Mouse (Mus musculus): ENCODE data around the gene Polr2a. TPM values are rescaled to one million over a fixed set of nuclear protein-coding genes. Genes with fewer than 3 reads are reported as not detected.
A peak's percentile ranks its signal among the peaks of the same experiment; 100 is the strongest.

Polr2a gene
- polyA plus RNA-seq, 1 experiment from 2014 or later: 20.1 TPM

DNA sequence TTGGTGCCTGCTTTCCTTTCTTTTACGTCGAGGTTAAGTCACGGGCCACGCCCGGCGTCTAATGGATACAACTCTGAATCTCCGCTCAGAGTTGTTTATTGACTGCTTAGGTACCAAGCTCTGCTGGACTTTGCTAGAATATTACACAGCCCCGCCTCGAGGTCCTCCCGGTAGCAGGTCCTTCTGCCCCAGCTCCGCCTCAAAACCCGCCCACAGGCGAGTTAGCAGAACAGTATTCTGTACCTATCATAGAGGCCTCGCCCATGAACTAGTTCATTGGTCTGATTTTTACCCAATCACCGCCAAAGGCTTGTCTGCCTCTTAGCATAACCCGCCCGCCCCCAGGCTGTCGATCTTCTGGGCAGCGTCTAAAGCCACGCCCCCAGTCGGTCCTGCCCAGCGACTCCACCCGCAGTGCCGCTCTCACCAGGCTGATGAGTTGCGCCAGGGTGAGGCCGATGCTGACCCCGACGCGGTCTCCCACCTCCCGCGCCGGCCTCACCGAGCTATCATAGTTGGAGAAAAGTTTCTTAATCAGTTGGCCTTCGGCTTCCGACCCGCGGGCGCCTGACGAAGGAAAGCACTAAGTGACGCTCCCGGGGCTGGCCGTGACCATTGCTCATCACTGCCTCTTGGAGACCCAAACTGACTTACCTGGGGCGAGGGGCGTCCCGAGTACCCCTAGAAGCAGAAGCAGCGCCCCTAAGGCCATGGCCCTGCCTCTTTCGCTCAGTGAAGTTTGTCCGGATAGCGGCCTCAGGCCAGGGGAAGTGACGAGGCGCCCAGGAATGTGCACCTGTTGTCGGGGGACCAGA is 36.9 kb upstream of the Polr2a start, which contains the start of gene Chrnb1:
Gene Chrnb1 (minus strand): TSS at position 776 of the 815 bp plus-strand sequence.
- ATAC-seq (ENCODE audit: insufficient number of reproducible peaks, insufficient read depth, low FRiP score, low read depth): peak; percentile 95
- H3K4me3 ChIP-seq (ENCODE audit: control insufficient read depth in 1 of 2, insufficient read depth in 1 of 2, low read depth in 1 of 2, low read length in 2 of 2): peak within 1 kb of the TSS; percentile 59 to 61
- peaks cover 12 to 22% of the 10 kb centered on the region in 2 experiments; a peak in 3 of 4 replicates for H3K4me1 ChIP-seq (ENCODE audit: control insufficient read depth in 2 of 2, insufficient read depth in 2 of 2, low read length in 2 of 2)
- H3K36me3 ChIP-seq (ENCODE audit: control insufficient read depth, insufficient read depth, low read length): no peaks in the 10 kb centered on the region
- peak within 1 kb of the TSS; percentile 96 for H3K4me2 ChIP-seq (ENCODE audit: low read length)
- peaks cover 8% of the 10 kb centered on the region; the same call in 1 of the 2 replicates for H3K27me3 ChIP-seq (ENCODE audit: control insufficient read depth, insufficient read depth, low read length)
- no peaks in the 10 kb centered on the region for H3K9me3 ChIP-seq (ENCODE audit: control insufficient read depth, low read length)
- peak within 1 kb of the TSS; percentile 46 to 58 for H3K27ac ChIP-seq (replicated peaks in 1 of 2; ENCODE audit: control insufficient read depth in 1 of 2, insufficient read depth in 1 of 2, low read depth in 2 of 2, low read length in 2 of 2)
- 2% methylated on average over 52 of the region's 52 CpGs for WGBS
- H3K9ac ChIP-seq (ENCODE audit: low read length): peak within 1 kb of the TSS; percentile 73

DNA sequence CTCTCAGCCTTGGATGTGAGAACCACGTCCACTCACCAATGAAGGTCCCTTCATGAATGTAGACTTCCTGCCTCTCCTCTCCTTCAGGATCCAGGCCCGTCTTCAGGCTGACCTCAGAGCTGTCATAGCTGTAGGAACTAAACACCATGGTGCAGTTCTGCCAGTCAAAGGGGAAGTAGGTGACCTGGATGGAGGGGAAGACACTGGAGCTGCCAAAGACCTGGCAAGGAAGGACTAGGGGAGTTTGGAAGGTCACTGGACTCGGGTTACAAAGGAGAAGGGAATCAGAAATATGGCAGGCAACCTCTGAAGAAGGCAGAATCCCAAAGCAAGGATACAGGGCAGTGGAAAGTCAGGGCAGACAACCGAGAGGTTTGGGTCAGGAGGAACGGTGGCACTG is 35.0 kb upstream of the Polr2a start:
- Histone ChIP-seq H3K36me3 (ENCODE audit: control insufficient read depth, insufficient read depth, low read length) (no peaks in the 10 kb centered on the region), H3K4me2 (ENCODE audit: low read length) (no peak overlapping the region), H3K9me3 (ENCODE audit: control insufficient read depth, low read length) (no peaks in the 10 kb centered on the region), H3K27ac (replicated peaks in 1 of 2; ENCODE audit: control insufficient read depth in 1 of 2, insufficient read depth in 1 of 2, low read depth in 2 of 2, low read length in 2 of 2) (no peak overlapping the region), H3K4me3 (ENCODE audit: control insufficient read depth in 1 of 2, insufficient read depth in 1 of 2, low read depth in 1 of 2, low read length in 2 of 2) (no peak overlapping the region), H3K9ac (ENCODE audit: low read length) (no peak overlapping the region), H3K4me1 (ENCODE audit: control insufficient read depth in 2 of 2, insufficient read depth in 2 of 2, low read length in 2 of 2) (peaks cover 6 to 7% of the 10 kb centered on the region in 2 experiments; a peak in 2 of 4 replicates), H3K27me3 (ENCODE audit: control insufficient read depth, insufficient read depth, low read length) (peaks cover 8% of the 10 kb centered on the region; the same call in 1 of the 2 replicates)
- 73% methylated on average over 5 of the region's 5 CpGs for WGBS
- ATAC-seq (ENCODE audit: insufficient number of reproducible peaks, insufficient read depth, low FRiP score, low read depth): no peak

DNA sequence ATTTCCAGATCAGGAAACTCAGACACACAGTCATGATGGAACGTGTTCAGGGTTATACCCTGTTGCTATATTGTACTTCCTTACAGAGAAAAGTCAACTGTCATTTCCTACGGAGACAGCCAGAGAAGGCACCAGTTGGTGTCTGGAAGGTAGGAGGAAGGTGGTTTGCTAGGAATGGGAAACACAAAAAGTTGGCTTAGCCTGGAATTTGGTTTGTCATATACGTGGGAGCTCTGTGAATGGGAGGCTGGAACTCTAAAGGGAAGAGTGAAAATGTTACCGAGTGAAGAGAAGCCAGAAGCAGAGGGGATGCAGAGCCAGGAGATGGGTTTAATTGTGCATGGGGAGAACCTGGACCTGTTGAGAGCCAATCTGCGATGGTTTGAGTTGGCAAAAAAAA is 33.0 kb upstream of the Polr2a start:
- no peak overlapping the region for H3K9ac ChIP-seq (ENCODE audit: low read length)
- no peak overlapping the region for H3K27ac ChIP-seq (replicated peaks in 1 of 2; ENCODE audit: control insufficient read depth in 1 of 2, insufficient read depth in 1 of 2, low read depth in 2 of 2, low read length in 2 of 2)
- no peak for ATAC-seq (ENCODE audit: insufficient number of reproducible peaks, insufficient read depth, low FRiP score, low read depth)
- no peak overlapping the region for H3K4me3 ChIP-seq (ENCODE audit: control insufficient read depth in 1 of 2, insufficient read depth in 1 of 2, low read depth in 1 of 2, low read length in 2 of 2)
- H3K27me3 ChIP-seq (ENCODE audit: control insufficient read depth, insufficient read depth, low read length): peaks cover 3% of the 10 kb centered on the region; the same call in 1 of the 2 replicates
- H3K36me3 ChIP-seq (ENCODE audit: control insufficient read depth, insufficient read depth, low read length): no peaks in the 10 kb centered on the region
- no peaks in the 10 kb centered on the region for H3K9me3 ChIP-seq (ENCODE audit: control insufficient read depth, low read length)
- no peak overlapping the region for H3K4me2 ChIP-seq (ENCODE audit: low read length)
- H3K4me1 ChIP-seq (ENCODE audit: control insufficient read depth in 2 of 2, insufficient read depth in 2 of 2, low read length in 2 of 2): peaks cover 6 to 7% of the 10 kb centered on the region in 2 experiments; a peak in 2 of 4 replicates
- WGBS: 63% methylated on average over 5 of the region's 5 CpGs

DNA sequence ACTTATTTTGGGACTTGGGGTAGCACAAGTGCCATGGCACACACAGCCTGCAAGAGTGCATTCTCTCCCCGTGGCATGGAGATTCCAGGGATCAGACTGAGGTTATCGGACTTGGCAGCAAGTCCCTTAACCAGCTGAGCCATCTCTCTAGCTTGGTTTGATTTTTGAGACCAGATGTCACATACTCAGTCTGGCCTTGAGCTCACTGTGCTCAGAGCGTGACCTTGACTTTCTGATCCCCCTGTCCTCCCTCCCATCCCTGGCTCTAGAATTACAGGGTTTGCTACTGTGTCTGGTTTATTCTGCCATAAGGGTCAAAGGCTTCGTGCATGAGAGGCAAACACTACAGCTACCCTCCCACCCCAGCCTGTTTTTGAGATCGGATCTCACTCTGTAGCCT is 31.0 kb upstream of the Polr2a start:
- no peak overlapping the region for H3K27ac ChIP-seq (replicated peaks in 1 of 2; ENCODE audit: control insufficient read depth in 1 of 2, insufficient read depth in 1 of 2, low read depth in 2 of 2, low read length in 2 of 2)

DNA sequence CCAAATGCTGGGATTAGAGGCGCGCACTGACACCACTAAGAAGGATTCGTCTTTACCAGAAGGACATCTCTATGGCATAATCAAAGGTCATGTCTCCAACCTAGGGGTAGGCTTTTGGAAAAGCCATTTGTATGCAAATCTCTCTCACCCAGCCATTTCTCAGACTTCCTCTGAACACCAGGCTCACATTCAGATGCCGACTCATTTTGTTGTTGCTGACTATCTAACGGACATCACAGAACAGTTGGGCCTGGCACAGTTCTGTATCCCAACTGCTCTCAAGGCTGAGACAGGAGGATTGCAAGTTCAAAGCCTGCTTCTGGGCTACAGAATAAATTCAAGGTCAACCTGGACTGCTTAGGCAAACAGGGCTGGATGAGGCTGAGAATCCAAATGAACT is 28.9 kb upstream of the Polr2a start:
- no peak overlapping the region for H3K4me3 ChIP-seq (ENCODE audit: control insufficient read depth in 1 of 2, insufficient read depth in 1 of 2, low read depth in 1 of 2, low read length in 2 of 2)
- peaks cover 7% of the 10 kb centered on the region in 2 experiments; a peak in 2 of 4 replicates for H3K4me1 ChIP-seq (ENCODE audit: control insufficient read depth in 2 of 2, insufficient read depth in 2 of 2, low read length in 2 of 2)
- H3K9ac ChIP-seq (ENCODE audit: low read length): no peak overlapping the region
- no peak overlapping the region for H3K27ac ChIP-seq (replicated peaks in 1 of 2; ENCODE audit: control insufficient read depth in 1 of 2, insufficient read depth in 1 of 2, low read depth in 2 of 2, low read length in 2 of 2)
- no peaks in the 10 kb centered on the region for H3K9me3 ChIP-seq (ENCODE audit: control insufficient read depth, low read length)
- no peak overlapping the region for H3K4me2 ChIP-seq (ENCODE audit: low read length)
- 86% methylated on average over 5 of the region's 5 CpGs for WGBS
- no peak for ATAC-seq (ENCODE audit: insufficient number of reproducible peaks, insufficient read depth, low FRiP score, low read depth)
- H3K27me3 ChIP-seq (ENCODE audit: control insufficient read depth, insufficient read depth, low read length): no peaks in the 10 kb centered on the region
- H3K36me3 ChIP-seq (ENCODE audit: control insufficient read depth, insufficient read depth, low read length): no peaks in the 10 kb centered on the region

More for the DNA sequence above, 31.0 kb upstream of the Polr2a start:
- H3K36me3 ChIP-seq (ENCODE audit: control insufficient read depth, insufficient read depth, low read length): no peaks in the 10 kb centered on the region
- no peak for ATAC-seq (ENCODE audit: insufficient number of reproducible peaks, insufficient read depth, low FRiP score, low read depth)
- no peak overlapping the region for H3K4me2 ChIP-seq (ENCODE audit: low read length)
- 59% methylated on average over 5 of the region's 5 CpGs for WGBS
- H3K9ac ChIP-seq (ENCODE audit: low read length): no peak overlapping the region
- H3K4me3 ChIP-seq (ENCODE audit: control insufficient read depth in 1 of 2, insufficient read depth in 1 of 2, low read depth in 1 of 2, low read length in 2 of 2): no peak overlapping the region
- no peaks in the 10 kb centered on the region for H3K9me3 ChIP-seq (ENCODE audit: control insufficient read depth, low read length)
- no peaks in the 10 kb centered on the region for H3K27me3 ChIP-seq (ENCODE audit: control insufficient read depth, insufficient read depth, low read length)
- H3K4me1 ChIP-seq (ENCODE audit: control insufficient read depth in 2 of 2, insufficient read depth in 2 of 2, low read length in 2 of 2): peaks cover 7% of the 10 kb centered on the region in 2 experiments; a peak in 2 of 4 replicates

DNA sequence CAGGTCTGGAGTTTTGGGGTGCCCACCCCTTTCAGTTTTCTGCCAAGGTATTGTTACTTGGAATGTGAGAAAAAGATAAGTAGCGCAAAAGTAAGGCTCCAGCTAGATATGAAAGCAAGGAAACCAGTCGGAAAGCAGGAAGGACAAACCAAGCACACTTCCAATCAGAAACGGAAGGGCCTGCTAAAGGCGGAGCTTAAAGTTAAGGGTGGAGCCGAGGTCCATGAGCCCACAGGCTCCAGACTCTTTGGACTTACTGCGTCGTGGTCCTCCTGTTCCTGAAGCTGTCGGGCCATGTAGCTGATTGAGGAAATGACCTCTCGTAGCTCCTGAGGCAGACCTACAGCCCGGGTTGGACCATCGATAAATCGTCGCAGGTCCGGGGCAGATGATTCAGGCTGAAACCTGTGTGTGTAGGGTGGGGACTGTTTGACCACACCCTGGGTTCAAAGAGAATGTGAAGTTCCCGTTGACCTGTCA is 26.4 kb upstream of the Polr2a start:
- peak overlapping the region; percentile 54 for H3K4me2 ChIP-seq (ENCODE audit: low read length)
- WGBS: 17% methylated on average over 15 of the region's 15 CpGs
- peak overlapping the region; percentile 9 to 20; a peak in 3 of 4 replicates for H3K4me3 ChIP-seq (ENCODE audit: control insufficient read depth in 1 of 2, insufficient read depth in 1 of 2, low read depth in 1 of 2, low read length in 2 of 2)
- H3K36me3 ChIP-seq (ENCODE audit: control insufficient read depth, insufficient read depth, low read length): no peaks in the 10 kb centered on the region
- H3K27me3 ChIP-seq (ENCODE audit: control insufficient read depth, insufficient read depth, low read length): no peaks in the 10 kb centered on the region
- no peak; the same call in 1 of the 2 replicates for ATAC-seq (ENCODE audit: insufficient number of reproducible peaks, insufficient read depth, low FRiP score, low read depth)
- H3K4me1 ChIP-seq (ENCODE audit: control insufficient read depth in 2 of 2, insufficient read depth in 2 of 2, low read length in 2 of 2): peaks cover 5 to 7% of the 10 kb centered on the region in 2 experiments; a peak in 2 of 4 replicates
- no peak overlapping the region for H3K27ac ChIP-seq (replicated peaks in 1 of 2; ENCODE audit: control insufficient read depth in 1 of 2, insufficient read depth in 1 of 2, low read depth in 2 of 2, low read length in 2 of 2)
- no peak overlapping the region for H3K9ac ChIP-seq (ENCODE audit: low read length)
- no peaks in the 10 kb centered on the region for H3K9me3 ChIP-seq (ENCODE audit: control insufficient read depth, low read length)

DNA sequence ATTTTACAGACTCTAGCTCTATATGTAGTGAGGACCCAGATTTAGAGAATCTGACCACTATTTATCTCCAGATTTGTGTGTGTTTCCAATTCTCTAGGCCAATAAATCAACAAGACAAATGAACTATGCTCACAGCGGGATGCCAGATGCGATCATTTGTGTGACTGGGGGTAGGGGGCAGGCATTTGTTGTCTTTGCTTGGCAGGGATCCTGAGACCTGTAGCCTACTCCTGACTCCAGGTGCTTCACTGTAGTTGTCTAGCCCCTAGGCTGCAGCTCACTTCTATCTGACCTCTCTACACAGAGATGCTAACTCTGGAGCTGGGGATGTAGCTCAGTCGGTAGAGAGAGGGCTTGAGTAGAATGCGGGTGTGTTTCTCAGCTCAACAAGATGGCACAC is 23.4 kb upstream of the Polr2a start:
- WGBS: 36% methylated on average over 4 of the region's 4 CpGs
- peaks cover 11 to 19% of the 10 kb centered on the region in 2 experiments for H3K4me1 ChIP-seq (ENCODE audit: control insufficient read depth in 2 of 2, insufficient read depth in 2 of 2, low read length in 2 of 2)
- H3K36me3 ChIP-seq (ENCODE audit: control insufficient read depth, insufficient read depth, low read length): peaks cover 6% of the 10 kb centered on the region
- no peak overlapping the region for H3K4me2 ChIP-seq (ENCODE audit: low read length)
- H3K27ac ChIP-seq (replicated peaks in 1 of 2; ENCODE audit: control insufficient read depth in 1 of 2, insufficient read depth in 1 of 2, low read depth in 2 of 2, low read length in 2 of 2): no peak overlapping the region
- no peak overlapping the region for H3K9ac ChIP-seq (ENCODE audit: low read length)
- no peaks in the 10 kb centered on the region for H3K27me3 ChIP-seq (ENCODE audit: control insufficient read depth, insufficient read depth, low read length)
- no peak for ATAC-seq (ENCODE audit: insufficient number of reproducible peaks, insufficient read depth, low FRiP score, low read depth)
- H3K9me3 ChIP-seq (ENCODE audit: control insufficient read depth, low read length): no peaks in the 10 kb centered on the region
- H3K4me3 ChIP-seq (ENCODE audit: control insufficient read depth in 1 of 2, insufficient read depth in 1 of 2, low read depth in 1 of 2, low read length in 2 of 2): no peak overlapping the region

Measured in heart, embryonic 14.5 days (tissue).